Mouse (Mus musculus) spleen, adult 2 months (tissue): ENCODE measurements around the gene Rtl5. TPM values are rescaled to one million over a fixed set of nuclear protein-coding genes. Genes with fewer than 3 reads are reported as not detected.

ENCODE experiments used
- DNase-seq, 2 experiments: peaks; one replicate each; pipeline versions ENCODE4 v3.0.0 to v3.0.0-alpha.2; 2012 to 2021; ENCODE audit warnings: low spot score in 2 of 2, low read depth in 1 of 2
- H3K27ac ChIP-seq: fragments of 200-500 bp; 2 replicates; pipeline ENCODE4 v1.5.1; 2012; ENCODE audit warnings: low read length, inconsistent platforms; ENCODE audit not compliant: insufficient read depth
- H3K27me3 ChIP-seq: fragments of 200-500 bp; 2 replicates; pipeline ENCODE4 v1.6.1; 2012; ENCODE audit warnings: mild to moderate bottlenecking, moderate library complexity, low read length, inconsistent platforms; ENCODE audit not compliant: control insufficient read depth, insufficient read depth
- H3K36me3 ChIP-seq: fragments of 200-500 bp; 2 replicates; pipeline ENCODE4 v1.6.1; 2012; ENCODE audit warnings: mild to moderate bottlenecking, low read length, inconsistent platforms; ENCODE audit not compliant: control insufficient read depth, insufficient read depth
- H3K4me1 ChIP-seq: fragments of 200-500 bp; 2 replicates; pipeline ENCODE4 v1.6.1; 2011; ENCODE audit warnings: inconsistent platforms; ENCODE audit not compliant: control insufficient read depth, insufficient read depth, insufficient read length
- H3K4me3 ChIP-seq: fragments of 200-500 bp; 2 replicates; pipeline ENCODE4 v1.5.1; 2011; ENCODE audit warnings: mild to moderate bottlenecking, inconsistent platforms; ENCODE audit not compliant: insufficient read depth, insufficient read length; ENCODE audit errors: extremely low read depth
- CTCF ChIP-seq: fragments of 200-500 bp; IDR thresholded peaks from 2 replicates; pipeline ENCODE4 v1.5.1; 2011; ENCODE audit warnings: mild to moderate bottlenecking, inconsistent platforms; ENCODE audit not compliant: insufficient read depth, insufficient read length, insufficient replicate concordance; ENCODE audit errors: extremely low read depth
- POLR2A ChIP-seq: fragments of 200-500 bp; IDR thresholded peaks from 2 replicates; pipeline ENCODE4 v1.6.1; 2011; ENCODE audit warnings: low read depth, low read length, inconsistent platforms
- WGBS: fragments of 180-500 bp; shearing (Covaris S2); methylation state at CpG from one replicate; pipeline ENCODE4 v1.1.7; 2018; 5-methylcytosine and 5-hydroxymethylcytosine counted together
- polyA plus RNA-seq: library from polyadenylated mRNA; depleted of rRNA; stranded (reverse); fragments of >200 nt; gene quantifications from 2 replicates; pipeline ENCODE4 v1.2.3, GENCODE M21; 2012

Gene Rtl5
- polyA plus RNA-seq, 1 experiment, result 4.1 TPM

DNA sequence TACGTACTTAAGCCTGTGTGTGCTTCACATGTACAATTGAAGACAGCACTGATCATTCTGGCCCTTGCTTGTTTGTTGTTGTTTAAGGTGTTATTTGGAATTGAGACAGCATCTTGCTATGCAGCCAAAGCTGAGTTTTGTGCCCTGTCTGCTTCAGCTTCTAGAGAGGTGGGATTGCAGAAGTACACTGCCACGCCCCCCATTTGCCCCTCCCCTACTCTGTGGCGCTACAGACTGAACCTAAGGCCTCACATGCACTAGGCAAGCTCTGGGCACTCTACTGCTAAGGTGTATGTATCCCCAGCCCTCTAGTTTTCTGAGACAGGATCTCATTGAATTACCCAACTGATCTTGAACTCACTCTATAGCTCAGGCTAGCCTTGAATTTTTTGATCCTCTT lies 35.4 kb downstream of the Rtl5 start:
- Histone ChIP-seq H3K4me3 (no peak overlapping the region), H3K27me3 (no peaks in the 10 kb centered on the region), H3K27ac (no peak overlapping the region), H3K36me3 (no peaks in the 10 kb centered on the region), H3K4me1 (peaks cover 7% of the 10 kb centered on the region; the same call in 1 of the 2 replicates)
- no peak for TF ChIP-seq CTCF
- no peak for TF ChIP-seq POLR2A
- DNase-seq, result no peak
- 50% methylated on average over 3 of the region's 3 CpGs for WGBS

DNA sequence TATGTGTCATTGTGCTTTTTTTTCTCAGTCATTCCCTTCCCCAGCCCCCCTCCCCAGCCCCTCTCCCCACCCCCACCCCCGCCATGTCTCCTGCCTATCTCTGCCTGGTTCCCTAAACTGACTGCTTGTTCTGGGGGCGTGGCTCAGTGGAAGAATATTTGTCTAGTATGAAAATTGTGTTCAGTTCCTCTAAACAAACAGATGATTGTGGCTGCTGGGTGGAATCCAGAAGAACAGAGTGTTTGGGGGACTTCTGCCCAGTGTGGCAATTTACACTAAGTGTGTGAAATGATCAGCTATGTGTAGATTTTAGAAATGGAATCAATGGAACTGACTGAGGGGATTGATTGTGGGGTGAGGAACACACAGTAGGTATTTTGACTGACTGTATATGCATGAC lies 37.5 kb downstream of the Rtl5 start:
- Histone ChIP-seq H3K4me3 (no peak overlapping the region), H3K27ac (no peak overlapping the region), H3K27me3 (no peaks in the 10 kb centered on the region), H3K36me3 (no peaks in the 10 kb centered on the region), H3K4me1 (peaks cover 7% of the 10 kb centered on the region; the same call in 1 of the 2 replicates)
- TF ChIP-seq POLR2A (no peak), CTCF (no peak)
- no peak for DNase-seq
- WGBS, result 59% methylated on average over 2 of the region's 2 CpGs

DNA sequence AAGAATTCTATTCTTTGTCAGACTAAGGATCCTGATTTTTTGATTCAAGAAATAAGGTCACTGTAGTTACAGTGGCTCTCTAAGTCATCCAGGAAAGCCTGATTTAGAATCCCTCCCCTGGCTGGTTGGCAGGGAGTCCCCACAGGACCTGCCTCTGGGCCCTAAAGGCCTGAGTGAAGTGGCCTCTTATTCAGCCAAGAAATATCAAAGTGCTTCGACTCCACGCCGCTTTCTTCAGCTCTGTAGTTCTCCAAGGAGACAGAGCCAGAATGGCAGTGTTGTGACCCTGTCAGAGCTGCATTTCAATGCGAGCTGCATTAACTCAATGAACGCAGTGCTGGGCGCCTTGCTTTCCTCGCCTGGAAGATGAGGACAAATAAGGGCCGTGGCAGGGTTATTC lies 38.7 kb downstream of the Rtl5 start:
- no peak overlapping the region for H3K27ac ChIP-seq
- peaks cover 6% of the 10 kb centered on the region; the same call in 1 of the 2 replicates for H3K4me1 ChIP-seq
- no peak overlapping the region for H3K4me3 ChIP-seq
- no peak for DNase-seq
- WGBS, result 85% methylated on average over 8 of the region's 8 CpGs
- no peaks in the 10 kb centered on the region for H3K36me3 ChIP-seq
- TF ChIP-seq CTCF (no peak), POLR2A (no peak)
- no peaks in the 10 kb centered on the region for H3K27me3 ChIP-seq

DNA sequence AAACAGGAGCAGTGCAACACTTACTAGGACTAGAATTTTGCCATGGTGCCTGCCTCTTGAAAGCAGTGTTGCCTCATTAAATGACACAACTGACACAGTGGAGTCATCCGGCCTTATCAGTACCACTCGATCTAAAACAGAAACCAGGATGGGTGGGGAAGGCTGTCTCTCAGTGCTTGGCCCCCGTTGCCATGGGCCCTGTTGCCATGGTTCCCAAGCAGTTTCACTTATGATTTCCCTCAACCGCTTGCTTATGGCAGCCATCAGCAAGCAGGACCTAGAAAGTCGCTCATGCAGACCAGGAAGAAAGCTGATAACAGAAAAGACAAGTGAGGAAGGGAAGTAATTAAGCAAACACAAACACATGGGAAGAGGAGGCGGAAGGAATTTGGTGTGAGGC lies 39.3 kb downstream of the Rtl5 start:
- 38% methylated on average over 6 of the region's 6 CpGs for WGBS
- no peak overlapping the region for H3K27ac ChIP-seq
- H3K4me3 ChIP-seq, result no peak overlapping the region
- TF ChIP-seq CTCF (no peak), POLR2A (no peak)
- peaks cover 2% of the 10 kb centered on the region; the same call in 1 of the 2 replicates for H3K4me1 ChIP-seq
- no peaks in the 10 kb centered on the region for H3K36me3 ChIP-seq
- peak; percentile 41 to 52 for DNase-seq
- H3K27me3 ChIP-seq, result no peaks in the 10 kb centered on the region

DNA sequence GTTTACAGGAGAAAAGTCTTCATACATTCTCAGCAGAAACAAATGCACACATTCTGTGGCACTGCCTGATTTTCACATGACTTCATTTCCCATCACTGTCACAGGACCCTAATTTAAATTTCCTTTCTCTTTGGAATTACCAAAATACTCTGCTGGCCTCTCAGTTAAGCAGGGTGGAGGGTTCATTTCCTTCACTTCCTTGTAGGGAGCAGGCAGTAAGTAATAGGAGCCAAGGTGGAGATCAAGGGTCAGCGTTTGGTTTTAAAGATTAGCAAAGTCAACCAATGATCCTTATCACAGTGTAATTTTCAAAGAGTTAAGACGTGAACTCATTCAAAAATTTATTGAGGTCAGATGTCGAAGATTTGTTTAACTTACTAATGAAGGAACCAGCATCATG lies 46.1 kb downstream of the Rtl5 start:
- H3K36me3 ChIP-seq, result no peaks in the 10 kb centered on the region
- H3K4me1 ChIP-seq, result no peaks in the 10 kb centered on the region
- WGBS, result 69% methylated on average over 3 of the region's 3 CpGs
- H3K27ac ChIP-seq, result no peak overlapping the region
- H3K27me3 ChIP-seq, result no peaks in the 10 kb centered on the region
- TF ChIP-seq POLR2A (no peak), CTCF (no peak)
- H3K4me3 ChIP-seq, result no peak overlapping the region
- no peak for DNase-seq

DNA sequence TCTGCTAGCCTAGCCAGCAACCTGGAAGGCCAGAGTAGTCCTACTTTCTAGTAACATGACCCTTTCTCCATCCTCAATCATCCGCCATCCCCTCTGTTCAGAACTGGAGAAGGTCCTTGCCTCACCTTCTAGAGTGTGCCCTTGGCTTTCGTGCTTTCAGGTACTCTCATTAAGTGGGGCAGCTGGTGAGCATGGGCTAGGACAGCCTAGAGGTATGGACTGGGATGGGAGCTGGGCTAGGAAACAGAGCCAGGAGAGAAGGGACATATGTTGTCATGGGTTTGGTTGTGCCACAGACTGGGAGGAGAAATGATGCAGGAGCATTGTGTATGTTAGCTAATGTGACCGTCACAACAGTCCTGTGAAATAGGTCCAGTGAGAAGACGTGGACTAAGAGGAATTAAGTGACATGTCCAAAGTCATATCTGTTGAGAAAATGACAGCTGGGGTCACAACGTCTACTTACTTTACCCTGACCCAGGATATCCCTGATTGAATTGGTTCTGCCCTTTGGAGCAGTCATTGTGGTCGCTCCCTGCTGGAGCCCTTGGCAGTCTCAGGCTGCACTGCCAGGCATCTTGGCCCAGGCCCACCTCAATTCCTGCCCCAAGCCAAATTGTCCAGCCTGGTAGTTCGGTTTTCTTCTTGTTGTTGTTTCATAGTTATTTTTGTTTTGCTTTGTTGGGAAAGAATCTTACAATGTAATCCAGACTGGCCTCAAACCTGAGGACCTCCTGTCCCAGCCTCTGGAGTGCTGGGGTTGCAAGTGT lies 51.4 kb downstream of the Rtl5 start:
- no peak for DNase-seq
- no peaks in the 10 kb centered on the region for H3K27me3 ChIP-seq
- no peaks in the 10 kb centered on the region for H3K36me3 ChIP-seq
- TF ChIP-seq POLR2A (no peak), CTCF (no peak)
- no peak overlapping the region for H3K4me3 ChIP-seq
- no peak overlapping the region for H3K27ac ChIP-seq
- WGBS, result 79% methylated on average over 7 of the region's 7 CpGs
- no peaks in the 10 kb centered on the region for H3K4me1 ChIP-seq

DNA sequence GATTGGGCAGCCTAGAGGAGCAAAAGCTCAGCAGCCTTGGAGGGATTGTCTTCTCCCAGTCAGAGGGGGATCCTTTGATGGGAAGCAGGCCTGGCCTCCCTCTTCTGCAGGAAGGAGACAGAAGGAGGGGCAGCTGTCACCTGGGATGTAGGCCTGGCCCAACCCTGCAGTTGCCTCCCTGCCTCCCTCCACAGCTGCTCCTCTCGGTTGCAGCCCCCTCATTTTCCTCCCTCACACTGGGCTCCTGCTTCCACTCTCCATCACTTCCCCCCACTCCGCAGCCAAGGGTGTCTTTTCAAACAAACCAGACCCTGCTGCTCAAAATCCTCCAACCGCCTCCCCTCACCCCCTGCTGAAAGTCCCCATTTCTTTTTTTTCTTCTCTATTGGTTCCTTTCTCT lies 52.2 kb downstream of the Rtl5 start:
- DNase-seq, result no peak
- TF ChIP-seq POLR2A (no peak), CTCF (no peak)
- Histone ChIP-seq H3K27me3 (no peaks in the 10 kb centered on the region), H3K4me1 (no peaks in the 10 kb centered on the region), H3K36me3 (no peaks in the 10 kb centered on the region), H3K4me3 (no peak overlapping the region), H3K27ac (no peak overlapping the region)
- WGBS, result 67% methylated on average over 3 of the region's 3 CpGs
